In genomic region chr5:96391086-96391485, GRCm38 (mm10) we compare ENCODE assay signal across 34 mouse cellular contexts. TPM values are rescaled to one million over a fixed set of nuclear protein-coding genes. Genes with fewer than 3 reads are reported as not detected.
"Had no signal": no experiment of that assay in that cellular context is flagged by ENCODE, and none has a peak within 500 bp of the region (broad histone marks: within the 10 kb centered on the region; RNA-seq: fewer than 3 reads in every experiment).

No protein-coding gene starts in this region.

- H3K9me3 ChIP-seq: heart, embryonic 10.5 days; heart, embryonic 12.5 days; heart, embryonic 15.5 days; hindbrain, embryonic 12.5 days; hindbrain, embryonic 13.5 days; hindbrain, embryonic 15.5 days; kidney, embryonic 15.5 days had no signal

- H3K27ac ChIP-seq: heart, embryonic 10.5 days; heart, embryonic 13.5 days; heart, embryonic 15.5 days; hindbrain, embryonic 10.5 days; hindbrain, embryonic 12.5 days; hindbrain, embryonic 13.5 days; hindbrain, embryonic 14.5 days; hindbrain, embryonic 15.5 days; hindbrain, postnatal 0 days; kidney, embryonic 15.5 days; kidney, postnatal 0 days; layer of hippocampus, adult 2 months; left cerebral cortex, adult 2 months had no signal

- H3K36me3 ChIP-seq: heart, embryonic 15.5 days; hindbrain, embryonic 10.5 days; hindbrain, embryonic 12.5 days; hindbrain, embryonic 13.5 days; hindbrain, embryonic 15.5 days had no signal

- H3K4me2 ChIP-seq: heart, embryonic 11.5 days; heart, embryonic 12.5 days; heart, embryonic 13.5 days; heart, embryonic 15.5 days; hindbrain, embryonic 12.5 days; hindbrain, embryonic 13.5 days; hindbrain, embryonic 14.5 days; hindbrain, embryonic 15.5 days; kidney, embryonic 15.5 days had no signal

- ATAC-seq: hindbrain, embryonic 16.5 days; hindbrain, postnatal 0 days; inflammation-experienced regulatory T-cells, adult 6 months had no signal

- H3K4me3 ChIP-seq: heart, embryonic 10.5 days; heart, embryonic 12.5 days; heart, embryonic 13.5 days; heart, embryonic 15.5 days; hindbrain, embryonic 10.5 days; hindbrain, embryonic 12.5 days; hindbrain, embryonic 13.5 days; hindbrain, embryonic 15.5 days; kidney, embryonic 15.5 days; layer of hippocampus, adult 2 months; left cerebral cortex, adult 2 months had no signal

- H3K27me3 ChIP-seq: heart, embryonic 12.5 days; heart, embryonic 13.5 days; heart, embryonic 15.5 days; hindbrain, embryonic 12.5 days; hindbrain, embryonic 13.5 days; hindbrain, embryonic 15.5 days; kidney, embryonic 15.5 days had no signal

- DNase-seq: heart, postnatal 10 days; heart, postnatal 14 days; heart, postnatal 36 days; heart, postnatal 4 days; kidney, adult 11 months; kidney, adult 18-20 months; kidney, adult 2 months; kidney, adult 8-10 months; kidney, adult 9 months; kidney, postnatal 10 days; kidney, postnatal 14 days; kidney, postnatal 25 days; kidney, postnatal 36 days; kidney, postnatal 4 days; layer of hippocampus, adult 9-11 months; layer of hippocampus, postnatal 36 days had no signal

- H3K4me1 ChIP-seq: heart, embryonic 12.5 days; heart, embryonic 15.5 days; hindbrain, embryonic 12.5 days had no signal

- H3K9ac ChIP-seq: heart, embryonic 12.5 days; heart, embryonic 13.5 days; heart, embryonic 15.5 days; hindbrain, embryonic 12.5 days; hindbrain, embryonic 13.5 days; hindbrain, embryonic 14.5 days; hindbrain, embryonic 15.5 days; kidney, embryonic 15.5 days had no signal

RNA-seq across cellular contexts. Expression of gene Fras1, which starts 17.3 kb away (rescaled TPM):
- total RNA-seq: hematopoietic stem cell, adult 5-6 weeks had no signal
